Mouse (Mus musculus) C2C12 (cell line): Measurements from ENCODE around the gene Rps29.

ENCODE experiments used
- CEBPB ChIP-seq: IDR thresholded peaks from one replicate; pipeline ENCODE4 v1.6.1; 2011; ENCODE audit warnings: low read depth, mild to moderate bottlenecking, control low read depth, moderate library complexity
- CTCF ChIP-seq: IDR thresholded peaks from one replicate; pipeline ENCODE4 v1.5.1; 2011; ENCODE audit not compliant: control insufficient read depth, insufficient read depth, insufficient read length
- MAX ChIP-seq: IDR thresholded peaks from one replicate; pipeline ENCODE4 v1.6.1; 2011; ENCODE audit warnings: mild to moderate bottlenecking, control low read depth
- MYOG ChIP-seq: IDR thresholded peaks from one replicate; pipeline ENCODE4 v1.6.1; 2011; ENCODE audit not compliant: control insufficient read depth, insufficient read length; ENCODE audit errors: extremely low read depth
- USF1 ChIP-seq: IDR thresholded peaks from one replicate; pipeline ENCODE4 v1.6.1; 2011; ENCODE audit warnings: low read depth, mild to moderate bottlenecking, control low read depth, moderate library complexity

DNA sequence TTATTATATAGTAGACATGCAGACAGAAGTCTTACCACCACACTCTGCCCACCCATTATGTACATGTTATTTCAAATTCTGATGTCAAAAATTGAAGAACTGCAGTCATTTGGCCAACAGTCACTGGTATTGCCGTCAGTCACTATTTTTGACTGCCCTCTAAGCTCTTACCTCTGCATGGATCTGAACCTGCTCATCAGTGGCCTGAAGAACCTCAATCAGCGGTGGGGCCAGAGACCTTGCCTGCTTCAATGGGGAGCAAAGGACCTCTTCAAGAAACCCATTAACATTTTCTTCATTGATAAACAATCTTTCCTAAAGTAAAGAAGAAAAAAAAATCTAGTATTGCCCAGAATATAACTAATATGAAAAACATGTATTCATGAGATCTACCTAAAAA, 33.7 kb upstream of the Rps29 start:
- TF ChIP-seq CTCF (no peak), MAX (no peak), USF1 (no peak), CEBPB (no peak), MYOG (no peak)
